Mouse (Mus musculus) urinary bladder, postnatal 0 days (tissue): ENCODE results near the gene Hpdl. TPM values are rescaled to one million over a fixed set of nuclear protein-coding genes. Genes with fewer than 3 reads are reported as not detected.

Experiments used
- polyA plus RNA-seq: library from polyadenylated mRNA; unstranded; fragments of >200 nt; fragmentation: Nextera tagmentation; extraction: Ambion mirVana; gene quantifications from 2 replicates; pipeline ENCODE4 v1.2.1, GENCODE M21; 2015

The Hpdl gene
- 0.37 and 0.42 TPM in 2 replicates for polyA plus RNA-seq

DNA sequence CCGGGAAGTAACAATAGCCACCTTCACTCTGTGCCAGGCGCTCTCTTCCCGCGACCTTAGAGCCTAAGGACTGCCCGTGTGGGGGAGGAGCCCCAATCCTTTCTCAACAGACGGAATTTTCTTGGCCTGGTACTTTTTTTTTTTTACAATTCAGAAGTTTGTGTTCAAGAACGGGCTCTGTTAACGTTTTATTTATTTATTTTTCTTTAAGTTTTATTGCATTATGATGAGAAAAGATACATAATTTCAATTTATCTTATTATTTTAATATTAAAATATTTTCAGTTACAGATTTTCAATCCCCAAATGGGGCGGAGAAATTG is at the start of gene Hpdl:
Hpdl (minus strand) TSS at position 14 of the 323 bp plus-strand sequence.

DNA sequence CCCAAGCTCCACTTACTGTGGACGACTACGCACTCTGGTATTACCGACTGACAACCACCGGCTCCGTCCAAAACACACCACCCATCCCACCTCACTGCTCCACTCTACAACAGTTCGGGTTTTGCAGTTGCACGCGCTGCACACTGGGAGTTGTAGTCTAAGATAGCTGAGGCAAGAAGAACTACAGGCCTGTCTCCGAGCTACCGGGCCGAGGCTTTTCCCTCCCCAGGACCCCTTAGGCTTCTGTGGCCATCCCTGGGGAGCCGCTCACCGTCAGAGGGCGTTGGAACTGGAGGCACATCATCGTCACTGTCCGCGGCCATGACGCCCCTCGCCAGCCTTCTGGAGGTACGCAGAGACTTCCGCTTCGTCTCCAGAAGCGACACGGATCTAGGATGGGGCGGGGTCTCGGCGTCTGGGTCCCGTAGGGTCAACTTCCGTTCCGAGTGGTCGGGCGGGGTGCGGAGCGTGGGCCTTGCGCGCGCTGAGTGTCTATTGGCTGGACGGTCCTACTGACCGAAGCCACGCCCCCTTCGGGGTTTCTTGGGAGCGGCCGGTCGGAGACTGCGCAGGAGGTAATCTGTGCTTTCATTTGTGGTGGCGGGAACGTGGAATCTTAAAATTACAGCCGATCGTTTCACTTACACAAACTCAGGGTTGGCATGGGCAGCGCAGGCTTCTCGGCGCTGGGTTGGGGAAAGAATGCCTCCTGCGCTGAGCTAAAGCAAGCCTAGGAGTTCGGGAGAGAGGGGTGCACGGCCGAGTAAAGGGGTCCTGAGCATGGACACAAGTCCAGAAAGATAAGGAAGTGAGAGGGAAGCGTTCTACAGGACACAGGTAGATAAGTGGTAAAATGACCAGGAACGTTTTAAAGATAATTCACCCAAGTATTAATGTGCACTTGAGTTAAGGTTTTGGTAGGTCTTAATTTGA is 14.0 kb downstream of the Hpdl start, which contains the start of the genes Toe1 and Mutyh:
Toe1 (minus strand) TSS at position 444 of the 933 bp plus-strand sequence.
Mutyh (plus strand) TSS at position 527 of the 933 bp plus-strand sequence.

Other genes with a start within 250 kb of the Hpdl start
- 4.7 and 4.8 TPM in 2 replicates for gene Ccdc17, start 225.1 kb downstream of the Hpdl start, polyA plus RNA-seq
- 26.8 and 34.0 TPM in 2 replicates for gene Nasp, start 193.8 kb downstream of the Hpdl start, polyA plus RNA-seq
- 615 and 631 TPM in 2 replicates for gene Akr1a1, start 170.0 kb downstream of the Hpdl start, polyA plus RNA-seq
- gene Prdx1, start 136.2 kb downstream of the Hpdl start, polyA plus RNA-seq: 1,084 and 1,167 TPM in 2 replicates
- 15.6 and 15.8 TPM in 2 replicates for gene Mmachc, start 113.3 kb downstream of the Hpdl start, polyA plus RNA-seq
- gene Ccdc163, start 113.2 kb downstream of the Hpdl start, polyA plus RNA-seq: 14.2 and 16.2 TPM in 2 replicates
- gene Tesk2, start 100.8 kb downstream of the Hpdl start, polyA plus RNA-seq: 3.3 and 3.7 TPM in 2 replicates
- gene Toe1, start 14.1 kb downstream of the Hpdl start, polyA plus RNA-seq: 20.1 and 21.0 TPM in 2 replicates
- gene Mutyh, start 14.0 kb downstream of the Hpdl start, polyA plus RNA-seq: 4.0 and 4.3 TPM in 2 replicates
- gene Zswim5, start 55.7 kb upstream of the Hpdl start, polyA plus RNA-seq: 0.30 and 0.49 TPM in 2 replicates
- 54.3 and 54.6 TPM in 2 replicates for gene Urod, start 172.7 kb upstream of the Hpdl start, polyA plus RNA-seq
- gene Hectd3, start 173.6 kb upstream of the Hpdl start, polyA plus RNA-seq: 5.9 and 6.5 TPM in 2 replicates
- gene Eif2b3, start 197.7 kb upstream of the Hpdl start, polyA plus RNA-seq: 33.5 TPM in 2 replicates